Mouse (Mus musculus): ENCODE measurements at regions not wholly inside any gene's neighbourhood (a gene's known extent, or its start where the extent isn't known, plus 50 kb on each side); places are given as distances from the start of the nearest gene placed in this dataset.
"Not testable (repeated sequence)": the region's sequence is repeated elsewhere in the genome, so short reads cannot be mapped to it uniquely, and the experiment has no call there.

DNA sequence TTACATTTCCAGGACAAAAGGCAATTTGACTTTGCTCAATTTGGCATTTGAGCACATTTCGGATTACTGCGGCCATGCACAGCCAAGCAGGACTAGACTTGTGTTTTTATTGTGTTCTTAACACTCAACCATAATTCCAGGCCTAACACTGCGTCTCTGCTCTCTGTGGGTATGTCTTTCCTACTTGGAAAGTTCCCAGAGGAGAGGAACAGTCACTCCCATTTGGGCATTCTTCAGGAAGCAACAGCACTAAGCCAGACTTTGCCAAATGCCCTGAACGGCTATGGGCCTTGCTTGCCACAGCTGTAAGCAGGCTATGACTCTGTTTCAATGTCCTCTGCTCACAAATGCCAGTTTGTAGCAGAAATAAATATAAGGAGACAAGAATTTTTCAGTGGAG lies 56.5 kb upstream of the Pdk3 start:
- DNase-seq: no peak

DNA sequence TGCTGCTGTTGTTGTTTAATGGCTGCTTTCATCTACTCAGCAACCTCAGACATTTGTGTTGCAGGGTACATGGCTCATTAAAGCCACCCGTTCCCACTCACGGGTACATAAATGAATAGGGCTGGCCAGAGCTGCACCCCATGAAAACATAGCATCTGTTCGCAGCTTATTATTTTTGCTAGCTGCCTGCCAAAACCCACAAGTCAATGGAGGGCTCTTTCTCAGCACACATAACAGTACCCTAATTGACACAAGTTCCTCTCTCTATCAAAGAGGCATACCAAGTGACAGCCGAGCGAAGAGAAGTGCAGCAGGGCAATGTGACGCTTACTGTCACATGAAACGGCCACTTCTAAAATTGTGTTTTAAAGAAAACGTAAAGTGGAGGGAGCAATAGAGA lies 57.0 kb upstream of the Pdk3 start:
- no peak for DNase-seq

DNA sequence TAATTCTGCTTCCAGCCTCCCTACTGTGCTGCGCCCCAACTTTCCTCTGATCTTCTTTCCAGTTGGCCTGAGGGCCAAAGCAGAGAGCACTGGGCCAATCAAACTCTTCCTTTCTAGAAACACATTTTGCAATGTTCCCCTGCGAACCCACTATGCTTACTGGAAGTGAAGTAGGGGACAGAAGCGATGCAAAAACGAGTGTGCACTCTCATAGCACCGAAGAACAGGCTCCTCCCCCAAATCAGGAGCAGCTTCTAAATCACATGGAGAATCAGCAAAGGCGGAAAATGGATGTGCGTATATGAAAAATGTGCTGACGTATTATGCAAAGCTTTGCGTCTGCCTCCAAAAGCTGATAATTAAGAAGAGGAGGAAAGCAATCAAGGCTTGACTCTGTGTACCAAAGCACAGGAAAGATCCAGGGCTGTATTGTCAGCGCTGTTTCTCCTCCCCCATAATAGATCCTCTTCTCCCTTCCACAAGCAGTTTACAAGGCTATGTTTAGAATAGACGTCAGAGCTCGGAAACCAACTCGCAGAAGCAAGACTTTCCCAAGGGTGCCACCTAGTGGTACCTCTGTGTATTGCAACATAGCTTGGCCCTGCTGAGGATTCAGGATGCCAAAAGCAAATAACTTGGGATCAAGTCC lies 57.5 kb upstream of the Pdk3 start:
- DNase-seq: peak; percentile 76

DNA sequence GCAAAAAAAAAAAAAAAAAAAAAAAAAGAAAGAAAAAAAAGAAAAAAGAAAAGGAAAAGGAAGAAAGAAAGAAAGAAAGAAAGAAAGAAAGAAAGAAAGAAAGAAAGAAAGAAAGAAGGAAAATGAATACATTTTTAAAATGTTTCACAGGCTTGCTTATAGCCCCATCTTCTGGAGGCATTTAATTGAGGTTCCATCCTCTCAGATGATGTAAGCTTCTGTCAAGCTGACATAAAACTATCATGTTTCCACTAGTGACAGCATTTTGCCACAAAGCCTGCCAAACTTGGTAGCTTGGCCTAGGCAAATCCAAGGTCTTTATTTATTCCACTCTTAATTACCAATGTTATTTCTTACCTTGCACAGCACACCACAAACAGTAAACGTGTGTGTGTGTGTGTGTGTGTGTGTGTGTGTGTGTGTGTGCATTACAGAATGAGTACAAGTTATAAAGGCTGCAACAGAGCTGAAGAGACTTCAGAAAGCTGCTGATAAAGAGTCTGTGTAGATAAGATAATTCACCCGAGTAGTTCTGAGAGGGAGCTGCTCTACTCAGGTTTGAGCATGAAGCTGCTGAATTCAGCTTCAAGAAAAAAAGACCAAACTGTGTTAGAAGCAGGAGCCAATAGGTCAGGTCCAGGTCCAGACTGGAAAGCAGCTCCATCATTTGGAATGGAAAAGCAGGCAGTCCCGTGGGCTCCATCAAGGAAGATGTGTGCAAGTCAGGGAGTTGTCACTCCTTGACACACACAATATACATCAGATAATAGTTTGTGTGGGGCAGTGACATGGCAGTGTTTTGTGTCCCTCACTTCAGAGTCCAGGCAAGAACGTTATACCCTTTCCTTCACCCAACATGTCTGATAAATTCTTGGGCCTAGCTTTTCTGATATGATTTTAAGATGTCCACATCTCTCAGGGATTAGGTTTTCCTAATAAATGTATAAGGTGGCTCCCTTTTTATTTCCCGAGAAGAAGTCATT lies 65.1 kb upstream of the Pdk3 start:
- DNase-seq: no peak

DNA sequence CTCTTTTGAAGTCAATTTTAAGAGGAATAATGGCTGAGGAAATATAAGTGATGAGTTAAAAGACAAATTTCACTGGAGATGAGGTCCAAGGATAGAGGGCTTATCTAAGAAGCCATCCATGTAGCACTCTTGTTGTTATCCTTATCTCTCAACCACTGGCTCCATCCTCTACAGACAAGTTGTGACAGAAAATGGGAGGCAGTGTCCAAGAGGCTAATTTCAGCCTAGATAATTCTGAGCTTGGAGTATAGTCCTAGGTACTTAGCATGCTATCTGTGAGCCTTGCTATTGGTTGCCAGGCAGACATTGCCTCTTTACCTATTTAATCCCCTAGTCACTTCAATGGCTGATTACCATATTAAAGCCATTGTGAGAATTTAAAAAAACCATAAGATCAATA lies 65.2 kb upstream of the AU015836 start:
- no peak for DNase-seq

DNA sequence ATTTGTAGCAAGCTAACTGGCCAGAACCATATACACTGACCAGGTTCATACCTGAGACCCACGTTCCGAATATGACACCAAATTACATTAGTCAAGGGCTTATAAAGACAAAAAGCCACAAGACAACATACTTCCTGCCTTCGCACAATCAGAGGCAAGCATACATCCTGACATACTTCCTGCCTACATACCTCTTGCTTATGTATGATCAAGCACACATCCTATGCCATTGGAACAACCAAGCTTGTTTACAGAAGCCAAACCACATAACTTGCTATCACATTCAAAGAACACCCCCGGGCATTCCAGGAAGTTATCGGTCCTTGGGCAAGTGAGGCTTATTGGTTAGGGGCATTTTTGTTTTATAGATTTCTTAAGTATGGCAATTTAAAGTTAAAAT lies 62.9 kb upstream of the AU015836 start:
- DNase-seq: no peak

DNA sequence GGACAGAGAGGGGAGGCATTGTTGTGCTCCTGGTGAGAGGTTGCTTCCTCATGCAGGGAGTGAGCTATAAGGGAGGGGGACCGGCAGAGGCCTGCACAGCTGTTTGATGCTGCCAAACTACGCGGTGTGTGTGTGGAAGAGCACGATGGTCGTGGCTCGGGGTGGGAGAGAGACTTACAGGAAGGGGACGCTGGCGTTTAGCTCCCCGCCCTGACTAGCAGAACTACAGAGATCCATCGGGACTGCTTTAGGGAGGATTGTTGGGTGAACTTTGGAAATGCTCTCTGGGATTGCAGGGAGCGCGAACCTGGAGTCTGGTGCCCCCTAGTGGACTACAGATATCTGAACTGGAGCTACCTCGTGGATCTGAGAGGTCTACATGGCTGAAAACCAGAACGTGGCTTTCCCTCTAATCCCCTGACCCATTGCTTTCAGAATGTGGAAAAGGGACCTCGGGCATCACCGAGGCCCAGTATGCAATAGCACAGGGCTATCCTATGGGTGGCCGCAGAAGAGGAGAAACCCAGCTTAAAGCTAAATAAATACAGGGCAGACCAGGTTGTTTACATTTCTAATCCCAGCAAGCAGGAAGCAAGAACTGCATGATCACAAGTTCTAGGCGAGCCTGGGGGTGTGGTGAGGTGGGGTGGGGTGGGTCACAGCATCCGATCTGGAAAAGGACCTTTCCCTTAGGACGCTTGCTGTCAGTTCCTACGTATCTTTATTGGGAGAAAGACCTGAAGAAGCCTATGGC lies 57.2 kb upstream of the AU015836 start:
- peak; percentile 26 for DNase-seq

DNA sequence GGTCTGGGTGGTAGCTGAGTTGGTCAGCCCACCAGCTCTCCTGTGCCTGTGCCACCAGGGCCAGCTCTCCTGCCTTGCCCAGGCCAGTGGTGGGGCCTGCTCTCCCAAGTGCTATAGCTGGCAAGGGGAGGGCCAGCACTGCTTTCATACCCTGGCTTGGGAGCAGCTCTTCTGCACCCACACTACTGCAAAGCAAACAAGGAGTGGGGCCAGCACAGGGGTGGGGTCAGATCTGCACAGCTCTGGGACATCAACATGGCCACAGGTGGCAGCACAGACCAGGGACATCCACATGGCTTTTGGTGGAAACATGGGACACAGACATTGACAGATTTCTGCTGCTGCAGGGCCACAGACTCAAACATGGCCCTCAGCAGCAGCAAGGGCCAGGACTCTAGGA lies 52.9 kb upstream of the AU015836 start:
- DNase-seq: no peak

DNA sequence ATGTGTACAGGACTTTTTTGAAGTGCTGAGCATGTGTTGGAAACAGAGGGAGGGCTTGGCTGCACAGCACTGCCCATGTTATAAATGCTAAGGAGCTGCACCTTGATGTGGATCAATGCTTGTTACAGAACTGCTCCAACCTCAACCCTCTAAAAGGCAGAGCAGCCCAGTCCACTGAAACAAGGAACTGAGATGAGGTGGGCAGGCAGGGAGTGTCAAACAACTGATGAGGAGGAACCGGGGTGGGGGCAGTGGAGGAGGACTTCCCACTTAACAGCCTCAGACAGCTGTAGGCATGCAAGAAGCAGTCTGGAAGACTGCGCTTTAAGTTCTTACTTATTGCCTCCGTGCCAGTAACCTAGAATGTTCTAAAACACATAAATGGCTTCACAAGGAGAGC lies 51.1 kb upstream of the AU015836 start:
- not testable (repeated sequence) for DNase-seq
